Mouse (Mus musculus) heart, embryonic 10.5 days (tissue): Measurements from ENCODE around the gene Crtc3. TPM values are rescaled to one million over a fixed set of nuclear protein-coding genes. Genes with fewer than 3 reads are reported as not detected.

Experiments
- DNase-seq: peaks from one replicate; pipeline ENCODE4 v3.0.0-alpha.2; 2017; ENCODE audit warnings: low spot score
- H3K27ac ChIP-seq: fragments of 300-500 bp; sonication (generic); 2 replicates; pipeline ENCODE4 v1.5.1; 2016; ENCODE audit warnings: mild to moderate bottlenecking
- H3K27me3 ChIP-seq: fragments of 300-500 bp; sonication (generic); 2 replicates; pipeline ENCODE4 v1.6.1; 2016; ENCODE audit warnings: mild to moderate bottlenecking; ENCODE audit not compliant: poor library complexity, insufficient read depth, severe bottlenecking
- H3K36me3 ChIP-seq: fragments of 300-500 bp; sonication (generic); 2 replicates; pipeline ENCODE4 v1.6.1; 2016; ENCODE audit warnings: mild to moderate bottlenecking, moderate library complexity
- H3K4me1 ChIP-seq: fragments of 300-500 bp; sonication (generic); 2 replicates; pipeline ENCODE4 v1.6.1; 2016; ENCODE audit warnings: mild to moderate bottlenecking
- H3K4me3 ChIP-seq: fragments of 300-500 bp; sonication (generic); 2 replicates; pipeline ENCODE4 v1.5.1; 2016; ENCODE audit warnings: mild to moderate bottlenecking, moderate library complexity
- H3K9me3 ChIP-seq: fragments of 300-500 bp; sonication (generic); 2 replicates; pipeline ENCODE4 v1.6.1; 2016; ENCODE audit warnings: mild to moderate bottlenecking, moderate library complexity
- WGBS: fragments of 180-500 bp; shearing (Covaris S2); methylation state at CpG from one replicate; pipeline ENCODE4 v1.1.7; 2016; 5-methylcytosine and 5-hydroxymethylcytosine counted together
- polyA plus RNA-seq: library from polyadenylated mRNA; unstranded; fragments of >200 nt; fragmentation: Nextera tagmentation; extraction: Ambion mirVana; gene quantifications from 2 replicates; pipeline ENCODE4 v1.2.1, GENCODE M21; 2016

The Crtc3 gene
- polyA plus RNA-seq: 14.6 and 18.6 TPM in 2 replicates

DNA sequence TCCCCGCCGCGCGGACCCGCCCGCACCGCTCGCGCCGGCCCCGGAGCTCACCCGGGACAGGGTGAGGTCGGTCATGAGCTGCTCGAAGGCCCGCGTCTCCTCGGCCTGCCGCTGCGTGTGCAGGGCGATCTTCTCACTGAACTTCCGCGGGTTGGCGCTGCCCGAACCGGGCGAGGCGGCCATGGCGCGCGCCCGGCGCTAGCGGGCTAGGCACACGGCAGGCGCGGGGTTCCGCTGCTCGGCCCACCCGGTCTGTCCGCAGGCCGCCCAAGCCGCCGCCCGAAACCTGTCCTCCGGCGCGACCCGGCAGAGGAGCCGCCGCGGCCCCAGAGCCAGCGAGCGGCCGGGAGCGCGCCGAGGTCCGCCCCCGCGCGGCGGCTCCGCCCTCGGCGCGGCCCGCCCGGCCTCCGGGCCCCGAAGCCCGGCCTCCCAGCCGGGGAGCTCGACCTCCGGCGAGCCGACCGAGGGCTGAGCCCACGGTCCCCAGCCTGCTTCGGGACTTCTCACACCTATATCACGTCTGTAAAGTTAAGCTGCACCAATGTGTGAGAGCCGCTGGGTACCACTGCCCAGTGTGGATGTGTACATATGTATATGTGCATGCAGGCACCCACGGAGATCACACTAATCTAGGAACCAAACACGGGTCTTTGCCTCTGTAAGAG, at the start of gene Crtc3:
TSS of gene Crtc3 (minus strand) at position 322 of the 665 bp plus-strand sequence.
- H3K4me1 ChIP-seq: peaks cover 23% of the 10 kb centered on the region
- H3K4me3 ChIP-seq: peak within 1 kb of the TSS; percentile 88
- WGBS: 2% methylated on average over 80 of the region's 83 CpGs
- peak within 1 kb of the TSS; percentile 97 for H3K27ac ChIP-seq
- no peaks in the 10 kb centered on the region for H3K9me3 ChIP-seq
- no peaks in the 10 kb centered on the region for H3K27me3 ChIP-seq
- peak; percentile 88 for DNase-seq
- no peaks in the 10 kb centered on the region for H3K36me3 ChIP-seq

- no peaks in the 10 kb centered on the region for H3K27me3 ChIP-seq
- peaks cover 87% of the 10 kb centered on the region for H3K36me3 ChIP-seq
- no peak for DNase-seq
- no peak overlapping the region for H3K27ac ChIP-seq
- WGBS: 85% methylated on average over 10 of the region's 10 CpGs
- peaks cover 2% of the 10 kb centered on the region; the same call in 1 of the 2 replicates for H3K4me1 ChIP-seq
- no peak overlapping the region for H3K4me3 ChIP-seq
- no peaks in the 10 kb centered on the region for H3K9me3 ChIP-seq
Observed at GRCm38 (mm10) chr7:80736199-80736598, 47.5 kb upstream of the Crtc3 start.

GRCm38 (mm10) chr7:80732986-80733385, 44.3 kb upstream of the Crtc3 start:
- Histone ChIP-seq H3K4me1 (peaks cover 15% of the 10 kb centered on the region), H3K27me3 (no peaks in the 10 kb centered on the region), H3K36me3 (peaks cover 81% of the 10 kb centered on the region), H3K4me3 (no peak overlapping the region), H3K9me3 (no peaks in the 10 kb centered on the region), H3K27ac (no peak overlapping the region)
- DNase-seq: no peak
- WGBS: 86% methylated on average over 11 of the region's 11 CpGs

DNA sequence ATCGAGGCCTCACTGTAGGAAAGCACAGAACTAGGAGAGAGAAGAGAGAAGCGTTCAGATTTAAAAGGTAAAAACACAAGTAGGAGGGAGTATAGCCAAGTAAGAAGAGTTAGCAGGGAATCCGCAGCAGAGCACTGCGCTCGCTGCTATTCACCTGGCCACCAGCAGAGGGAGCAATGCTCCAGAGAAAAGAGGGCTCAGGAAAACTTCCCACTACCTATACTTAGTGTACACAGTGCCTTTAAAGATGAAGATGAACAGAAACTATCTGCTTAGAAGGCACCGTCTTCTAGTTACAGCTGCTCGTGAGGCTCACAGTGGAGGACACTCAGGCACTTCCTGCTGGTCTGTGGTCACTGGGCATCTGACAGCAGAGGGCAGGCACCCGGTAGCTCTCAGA, 41.0 kb upstream of the Crtc3 start:
- 29% methylated on average over 8 of the region's 8 CpGs for WGBS
- H3K4me1 ChIP-seq: peaks cover 15% of the 10 kb centered on the region
- no peak for DNase-seq
- H3K27me3 ChIP-seq: no peaks in the 10 kb centered on the region
- peaks cover 81% of the 10 kb centered on the region for H3K36me3 ChIP-seq
- H3K4me3 ChIP-seq: no peak overlapping the region
- H3K27ac ChIP-seq: no peak overlapping the region
- H3K9me3 ChIP-seq: no peaks in the 10 kb centered on the region

DNA sequence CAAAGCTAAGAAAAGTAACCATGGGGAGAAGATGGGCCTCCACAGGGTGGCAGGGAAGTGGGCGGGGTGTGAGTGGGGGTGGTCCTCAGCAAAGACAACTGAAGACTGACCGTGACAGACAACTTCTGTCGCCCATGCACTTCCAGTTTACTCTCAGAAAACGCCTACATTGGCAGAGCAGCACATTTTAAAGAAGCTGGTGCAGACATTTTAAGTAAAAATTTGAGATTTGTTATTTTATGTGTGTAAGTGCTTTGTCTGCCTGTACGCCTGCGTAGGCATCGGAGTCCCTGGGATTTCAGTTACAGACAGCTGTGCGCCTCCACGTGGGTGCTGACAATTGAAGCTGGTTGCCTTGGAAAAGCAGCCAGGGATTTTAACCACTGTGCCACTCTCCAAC, 32.4 kb upstream of the Crtc3 start:
- H3K27me3 ChIP-seq: no peaks in the 10 kb centered on the region
- no peak for DNase-seq
- H3K4me1 ChIP-seq: no peaks in the 10 kb centered on the region
- H3K4me3 ChIP-seq: no peak overlapping the region
- 52% methylated on average over 9 of the region's 9 CpGs for WGBS
- H3K36me3 ChIP-seq: peaks cover 91% of the 10 kb centered on the region
- no peaks in the 10 kb centered on the region for H3K9me3 ChIP-seq
- H3K27ac ChIP-seq: no peak overlapping the region

DNA sequence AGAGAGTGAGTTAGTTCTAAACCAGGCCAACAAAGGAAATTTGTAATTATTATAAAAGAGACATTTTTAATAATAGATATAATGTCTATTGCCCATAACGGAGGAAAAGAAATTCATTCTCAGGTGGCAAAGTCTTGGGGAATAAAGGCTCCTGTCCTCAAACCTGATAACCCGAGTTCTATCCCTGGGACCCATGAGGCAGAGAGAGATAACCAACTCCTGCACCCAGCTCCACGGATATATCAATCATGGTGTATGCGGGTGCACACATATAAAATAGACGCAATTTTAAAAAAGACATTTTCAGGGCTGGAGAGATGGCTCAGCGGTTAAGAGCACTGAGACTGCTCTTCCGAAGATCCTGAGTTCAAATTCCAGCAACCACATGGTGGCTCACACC, 30.9 kb upstream of the Crtc3 start:
- Histone ChIP-seq H3K4me1 (no peaks in the 10 kb centered on the region), H3K4me3 (no peak overlapping the region), H3K27me3 (no peaks in the 10 kb centered on the region), H3K9me3 (no peaks in the 10 kb centered on the region), H3K36me3 (peaks cover 91% of the 10 kb centered on the region), H3K27ac (no peak overlapping the region)
- WGBS: 96% methylated on average over 7 of the region's 7 CpGs
- no peak for DNase-seq

GRCm38 (mm10) chr7:80719038-80719437, 30.4 kb upstream of the Crtc3 start:
- no peaks in the 10 kb centered on the region for H3K27me3 ChIP-seq
- 85% methylated on average over 2 of the region's 2 CpGs for WGBS
- no peaks in the 10 kb centered on the region for H3K9me3 ChIP-seq
- no peak for DNase-seq
- no peaks in the 10 kb centered on the region for H3K4me1 ChIP-seq
- H3K4me3 ChIP-seq: no peak overlapping the region
- H3K27ac ChIP-seq: no peak overlapping the region
- peaks cover 91% of the 10 kb centered on the region for H3K36me3 ChIP-seq

DNA sequence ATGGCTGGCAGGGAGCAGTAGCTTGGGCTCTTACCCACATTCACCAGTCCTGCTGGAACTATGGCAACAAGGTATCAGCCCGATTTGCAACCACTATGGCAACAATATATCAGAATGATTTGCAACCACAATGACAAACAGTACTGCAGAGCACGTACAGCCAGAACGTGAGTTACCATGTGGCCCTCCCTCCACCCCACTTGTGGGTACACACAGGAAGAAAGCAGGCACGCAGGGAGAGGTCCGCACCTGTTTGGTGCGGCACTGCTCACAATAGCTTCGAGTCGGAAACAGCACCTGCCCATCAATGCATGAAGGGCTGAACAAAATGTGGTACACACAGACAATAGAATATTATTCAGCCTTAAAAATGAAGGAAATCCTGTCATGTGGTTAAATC, 29.8 kb upstream of the Crtc3 start:
- no peak for DNase-seq
- no peak overlapping the region for H3K4me3 ChIP-seq
- 89% methylated on average over 8 of the region's 8 CpGs for WGBS
- H3K27me3 ChIP-seq: no peaks in the 10 kb centered on the region
- H3K4me1 ChIP-seq: no peaks in the 10 kb centered on the region
- H3K9me3 ChIP-seq: no peaks in the 10 kb centered on the region
- no peak overlapping the region for H3K27ac ChIP-seq
- H3K36me3 ChIP-seq: peaks cover 91% of the 10 kb centered on the region

DNA sequence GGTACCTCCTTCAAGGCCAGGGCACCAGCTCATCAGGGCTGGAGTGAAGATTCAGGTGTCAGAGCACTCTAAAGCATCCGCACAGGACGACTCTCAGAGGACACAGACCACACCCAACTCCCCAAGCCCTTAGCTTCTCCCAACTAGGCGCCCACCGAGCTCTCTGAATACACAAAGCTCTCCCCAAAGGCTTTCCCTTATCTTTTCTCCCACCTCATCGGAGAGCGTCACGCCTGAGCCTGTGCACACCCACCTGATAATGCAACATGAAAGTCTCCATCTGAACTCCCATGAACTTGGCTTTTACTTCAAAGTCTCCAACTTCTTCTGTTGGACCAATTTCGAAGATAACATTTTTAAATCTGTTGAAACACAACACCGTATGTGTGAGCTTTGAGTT, 28.1 kb upstream of the Crtc3 start:
- WGBS: 61% methylated on average over 9 of the region's 9 CpGs
- Histone ChIP-seq H3K36me3 (peaks cover 86% of the 10 kb centered on the region), H3K4me3 (no peak overlapping the region), H3K27me3 (no peaks in the 10 kb centered on the region), H3K9me3 (no peaks in the 10 kb centered on the region), H3K4me1 (no peaks in the 10 kb centered on the region), H3K27ac (no peak overlapping the region)
- DNase-seq: no peak

DNA sequence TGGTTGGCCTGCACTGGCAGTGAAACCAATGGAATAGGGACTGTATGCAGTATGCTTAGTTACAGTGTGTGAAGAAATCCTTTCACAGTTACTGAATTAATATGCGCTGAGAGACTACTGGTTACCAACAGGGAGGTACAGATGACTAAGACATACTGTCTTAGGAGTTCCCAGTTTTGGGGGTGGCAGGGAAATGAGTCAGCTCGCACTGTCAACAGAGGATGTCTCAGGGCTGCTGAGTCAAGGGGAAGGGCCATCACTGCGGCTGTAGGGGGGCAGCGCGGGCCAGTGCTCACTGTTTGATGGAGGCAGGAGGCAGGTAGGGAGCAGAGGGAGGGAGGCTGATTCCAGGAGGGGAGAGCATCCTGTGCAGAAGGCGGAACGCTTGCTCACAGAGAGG, 26.6 kb upstream of the Crtc3 start:
- DNase-seq: no peak
- WGBS: 92% methylated on average over 7 of the region's 7 CpGs
- H3K9me3 ChIP-seq: no peaks in the 10 kb centered on the region
- peaks cover 76% of the 10 kb centered on the region for H3K36me3 ChIP-seq
- H3K27me3 ChIP-seq: no peaks in the 10 kb centered on the region
- H3K27ac ChIP-seq: no peak overlapping the region
- H3K4me1 ChIP-seq: no peaks in the 10 kb centered on the region
- H3K4me3 ChIP-seq: no peak overlapping the region

DNA sequence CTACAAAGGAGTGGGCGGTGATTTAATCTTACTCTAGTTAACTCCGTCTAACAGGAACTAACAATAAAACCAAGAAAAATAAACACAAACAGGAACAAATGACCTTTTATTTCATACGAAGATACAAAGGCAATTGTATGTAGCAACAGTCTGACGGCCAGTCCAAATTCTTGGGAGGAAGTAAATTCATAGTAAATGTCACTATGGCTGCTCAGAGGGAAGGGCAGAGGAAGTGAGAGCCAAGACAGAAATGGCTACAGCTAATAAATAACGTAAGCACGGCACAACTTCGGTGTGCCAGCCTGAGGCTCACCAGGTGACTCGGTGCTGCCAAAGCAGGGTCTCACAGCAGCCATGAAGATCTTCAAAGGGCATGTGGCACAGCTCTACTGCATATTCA, 22.8 kb upstream of the Crtc3 start:
- Histone ChIP-seq H3K9me3 (no peaks in the 10 kb centered on the region), H3K4me1 (no peaks in the 10 kb centered on the region), H3K36me3 (peaks cover 46% of the 10 kb centered on the region), H3K4me3 (no peak overlapping the region), H3K27me3 (no peaks in the 10 kb centered on the region), H3K27ac (no peak overlapping the region)
- 88% methylated on average over 8 of the region's 8 CpGs for WGBS
- DNase-seq: no peak

GRCm38 (mm10) chr7:80710333-80710732, 21.7 kb upstream of the Crtc3 start:
- Histone ChIP-seq H3K27me3 (no peaks in the 10 kb centered on the region), H3K36me3 (peaks cover 35% of the 10 kb centered on the region), H3K9me3 (no peaks in the 10 kb centered on the region), H3K27ac (no peak overlapping the region), H3K4me1 (no peaks in the 10 kb centered on the region), H3K4me3 (no peak overlapping the region)
- DNase-seq: no peak
- 90% methylated on average over 7 of the region's 7 CpGs for WGBS

GRCm38 (mm10) chr7:80704066-80704465, 15.4 kb upstream of the Crtc3 start:
- DNase-seq: no peak
- Histone ChIP-seq H3K27ac (no peak overlapping the region), H3K9me3 (no peaks in the 10 kb centered on the region), H3K4me1 (peaks cover 6% of the 10 kb centered on the region; the same call in 1 of the 2 replicates), H3K36me3 (no peaks in the 10 kb centered on the region), H3K27me3 (no peaks in the 10 kb centered on the region), H3K4me3 (no peak overlapping the region)
- WGBS: 81% methylated on average over 4 of the region's 4 CpGs

GRCm38 (mm10) chr7:80702510-80702909, 13.8 kb upstream of the Crtc3 start:
- 62% methylated on average over 6 of the region's 6 CpGs for WGBS
- Histone ChIP-seq H3K4me3 (no peak overlapping the region), H3K27ac (no peak overlapping the region), H3K9me3 (no peaks in the 10 kb centered on the region), H3K36me3 (no peaks in the 10 kb centered on the region), H3K27me3 (no peaks in the 10 kb centered on the region), H3K4me1 (peaks cover 6% of the 10 kb centered on the region; the same call in 1 of the 2 replicates)
- no peak for DNase-seq
